Mouse (Mus musculus) heart, postnatal 25 days (tissue): ENCODE results near the gene Tex12. TPM values are rescaled to one million over a fixed set of nuclear protein-coding genes. Genes with fewer than 3 reads are reported as not detected.

Source experiments
- DNase-seq: peaks from one replicate; pipeline ENCODE4 v3.0.0; 2022; ENCODE audit warnings: low spot score
- intact Hi-C: fragments of 180-260 bp; cut with DNase I; formaldehyde crosslinking; loops from one replicate; pipeline ENCODE4 v1.15.1; 2025
- total RNA-seq, 2 experiments: library from RNA; stranded (reverse); gene quantifications; 2 replicates each; pipeline ENCODE4 v1.2.3; 2021

The Tex12 gene
- total RNA-seq: not detected

DNA sequence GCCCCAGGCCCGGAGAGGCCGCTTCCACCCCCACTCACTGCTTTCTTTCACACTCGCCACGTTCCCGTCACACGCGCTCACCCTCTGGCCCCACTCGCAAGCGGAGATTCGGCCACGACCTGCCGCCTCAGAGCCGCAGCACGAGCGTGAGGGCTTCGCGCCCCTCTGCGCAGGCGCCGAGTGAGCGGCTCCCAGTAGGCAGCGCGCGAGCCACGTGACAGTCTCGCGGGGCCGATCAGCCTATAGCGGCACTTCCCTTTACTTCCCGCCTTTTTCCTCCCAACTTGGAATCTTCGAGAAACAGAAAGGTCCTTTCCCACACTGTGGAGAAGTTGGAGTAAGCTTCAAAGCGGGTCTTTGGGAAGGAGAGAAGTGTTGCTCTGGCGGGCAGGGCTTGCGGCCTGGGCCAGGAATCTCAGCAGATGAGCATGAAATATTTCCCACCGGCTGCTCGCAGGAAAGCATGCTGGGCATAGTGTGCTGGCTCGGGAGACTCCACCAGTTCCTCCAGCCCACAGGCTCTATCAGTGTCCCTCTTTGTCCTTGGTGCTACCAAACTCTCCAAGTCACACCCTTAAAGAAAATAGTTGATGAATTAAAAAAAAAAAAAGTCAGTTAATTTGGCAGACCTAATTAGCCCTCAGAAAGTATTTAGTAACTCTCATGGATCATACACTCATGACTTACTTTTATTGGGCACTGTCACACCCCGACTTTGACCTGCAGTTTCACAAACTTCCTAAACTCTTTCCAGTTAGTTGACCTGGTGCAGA lies at the start of gene Tex12:
Gene Tex12 (minus strand): TSS at position 181 of the 773 bp plus-strand sequence.
- DNase-seq: no peak
- intact Hi-C loops: no loop called here

- intact Hi-C loops: no loop called here
- DNase-seq: no peak
Observed at GRCm38 (mm10) chr9:50604338-50604737, 43.2 kb upstream of the Tex12 start.

GRCm38 (mm10) chr9:50603998-50604324 lies 42.8 kb upstream of the Tex12 start:
- DNase-seq: no peak
- intact Hi-C loops: no loop called here

DNA sequence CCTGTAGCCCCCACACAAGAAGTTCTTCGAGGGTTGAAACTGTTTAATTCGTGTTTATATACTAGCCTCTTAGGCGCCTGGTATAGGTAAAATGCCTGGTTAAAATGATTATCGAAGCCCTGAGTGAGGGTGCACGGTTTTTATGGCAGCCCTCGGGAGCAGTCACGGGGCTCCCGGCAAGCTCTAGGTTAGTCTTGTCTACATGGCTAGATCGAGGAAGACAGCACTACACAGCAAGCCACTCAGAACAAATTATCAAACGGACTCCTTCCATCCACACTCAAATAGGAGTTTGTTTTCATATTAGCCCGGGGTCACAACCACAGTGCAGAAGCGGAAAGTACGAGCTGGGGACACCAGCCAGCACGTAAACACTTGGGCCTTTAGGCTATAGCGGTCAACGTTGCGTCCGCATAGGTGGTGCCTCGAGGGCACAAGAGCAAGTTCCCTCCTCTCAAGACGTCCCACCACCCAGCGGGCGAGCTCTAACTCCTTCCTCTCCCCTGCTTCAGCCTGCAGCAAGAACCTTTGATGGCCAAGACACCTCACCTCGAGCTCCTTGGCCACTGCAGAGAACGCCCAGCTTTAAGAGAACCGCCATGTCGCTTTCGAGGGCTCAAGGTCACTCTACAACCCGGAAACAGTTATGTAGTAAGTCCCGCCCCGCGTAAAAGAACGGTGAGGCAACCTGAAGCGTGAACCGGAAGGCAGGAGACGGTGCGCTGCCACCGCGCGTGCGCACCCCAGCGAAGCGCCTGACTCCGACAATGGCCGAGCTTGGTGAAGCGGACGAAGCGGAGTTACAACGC lies 42.3 kb upstream of the Tex12 start, which contains the start of the genes Sdhd and Timm8b:
Gene Sdhd (minus strand): TSS at position 624 of the 809 bp plus-strand sequence.
Gene Timm8b (plus strand): TSS at position 722 of the 809 bp plus-strand sequence.
- intact Hi-C loops: no loop called here

GRCm38 (mm10) chr9:50602055-50602845 lies 41.1 kb upstream of the Tex12 start:
- no peak for DNase-seq
- intact Hi-C loops: no loop called here

More for the DNA sequence above, 42.3 kb upstream of the Tex12 start, which contains the start of the genes Sdhd and Timm8b:
- DNase-seq: peak; percentile 90

DNA sequence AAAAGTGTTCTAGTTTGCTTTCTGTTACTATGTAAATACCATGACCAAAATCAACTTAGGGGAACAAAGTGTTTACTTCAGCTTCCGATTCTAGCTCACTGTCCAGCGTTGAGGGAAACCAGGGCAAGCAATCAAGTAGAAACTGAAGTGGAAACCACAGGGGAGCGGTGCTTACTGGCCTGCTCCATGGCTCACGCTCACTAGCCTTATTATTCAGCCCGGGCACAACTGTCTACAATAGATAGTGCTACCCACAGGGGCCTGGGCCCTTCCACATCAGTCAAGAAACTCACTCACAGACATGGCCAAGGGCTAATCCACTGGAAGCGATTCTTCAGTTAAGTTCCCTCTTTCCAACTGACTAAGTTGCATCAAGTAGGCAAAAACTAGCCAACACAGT lies 40.4 kb upstream of the Tex12 start:
- DNase-seq: no peak

GRCm38 (mm10) chr9:50596973-50597372 lies 35.8 kb upstream of the Tex12 start:
- intact Hi-C loops: loop anchor here (5.0 kb wide), 1 partner anchor 70 kb away; the partner anchor contains the start of gene Pts

More for the DNA sequence above, 40.4 kb upstream of the Tex12 start:
- intact Hi-C loops: no loop called here

GRCm38 (mm10) chr9:50594794-50595417 lies 33.8 kb upstream of the Tex12 start:
- intact Hi-C loops: loop anchor here (5.0 kb wide), 1 partner anchor 68 kb away; the partner anchor contains the start of gene Pts
- no peak for DNase-seq

More at GRCm38 (mm10) chr9:50596973-50597372, 35.8 kb upstream of the Tex12 start:
- no peak for DNase-seq

DNA sequence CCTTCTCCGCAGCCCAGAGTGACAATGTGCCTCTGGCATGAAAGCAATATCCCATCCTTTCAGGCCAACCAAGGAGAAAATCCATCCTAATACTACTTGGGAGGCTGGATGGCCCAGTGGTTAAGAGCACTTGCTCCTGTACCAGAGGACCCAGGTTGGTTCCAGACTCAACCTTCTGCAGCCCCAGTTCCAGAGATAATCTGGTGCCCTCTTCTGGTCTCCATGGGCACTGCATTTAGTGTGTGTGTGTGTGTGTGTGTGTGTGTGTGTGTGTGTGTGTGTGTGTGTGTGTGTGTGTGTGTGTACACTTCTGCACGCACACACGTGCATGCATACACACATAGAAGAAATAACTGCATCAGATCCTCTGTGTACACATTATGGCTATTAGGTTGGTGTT lies 32.4 kb upstream of the Tex12 start:
- intact Hi-C loops: no loop called here
- DNase-seq: no peak

- DNase-seq: no peak
- intact Hi-C loops: no loop called here
Observed at GRCm38 (mm10) chr9:50592955-50593354, 31.8 kb upstream of the Tex12 start.

DNA sequence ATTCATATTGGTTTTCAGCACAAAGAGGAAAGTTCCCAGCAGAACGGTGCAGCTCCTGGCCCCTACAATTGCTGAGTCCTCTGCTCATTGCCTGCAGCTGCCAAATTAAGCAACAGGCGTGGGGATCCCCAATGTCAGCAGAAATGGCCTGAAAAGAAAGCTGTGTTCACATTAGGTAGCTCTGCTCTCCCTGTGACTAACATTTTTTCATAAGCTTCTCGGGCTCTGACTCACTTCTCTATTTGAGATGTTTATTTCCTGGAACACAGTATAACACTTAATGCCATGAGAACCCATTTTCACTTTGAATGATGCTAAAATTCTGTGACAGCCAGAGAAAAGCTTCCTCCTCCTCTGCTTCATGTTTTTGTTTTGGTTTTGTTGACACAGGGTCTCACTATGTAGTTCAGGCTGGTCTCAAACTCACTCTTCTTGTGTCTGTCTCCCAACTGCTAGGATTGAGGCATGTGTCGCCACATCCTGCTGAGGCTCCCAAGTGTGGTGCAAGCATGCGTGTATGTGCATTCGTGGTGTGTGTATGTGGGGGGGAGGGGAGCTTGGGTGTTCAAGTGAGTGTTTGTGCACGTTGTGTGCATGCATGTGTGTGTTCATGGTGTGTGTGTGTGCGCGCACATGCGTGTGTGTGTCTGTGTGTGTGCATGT lies 29.9 kb upstream of the Tex12 start:
- intact Hi-C loops: no loop called here
- no peak for DNase-seq

DNA sequence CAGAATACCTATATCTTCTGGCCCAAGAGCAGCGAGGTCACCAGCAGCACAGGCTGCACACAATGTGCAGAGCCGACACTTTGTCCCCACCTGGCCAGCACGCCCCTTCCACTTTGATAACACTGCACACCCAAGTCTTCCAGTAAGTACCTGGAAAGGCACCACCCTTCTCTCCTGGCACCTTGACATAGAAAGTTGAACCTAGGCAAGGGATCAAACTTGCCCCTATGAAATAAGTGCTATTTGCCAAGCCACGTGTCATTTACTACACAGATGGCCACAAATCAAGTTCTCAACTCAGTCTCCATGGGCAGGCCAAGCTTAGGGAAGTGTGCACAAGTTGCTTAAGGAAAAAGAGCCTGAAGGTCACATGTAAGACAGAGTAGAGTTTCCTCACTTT lies 25.8 kb upstream of the Tex12 start:
- intact Hi-C loops: no loop called here
- no peak for DNase-seq

DNA sequence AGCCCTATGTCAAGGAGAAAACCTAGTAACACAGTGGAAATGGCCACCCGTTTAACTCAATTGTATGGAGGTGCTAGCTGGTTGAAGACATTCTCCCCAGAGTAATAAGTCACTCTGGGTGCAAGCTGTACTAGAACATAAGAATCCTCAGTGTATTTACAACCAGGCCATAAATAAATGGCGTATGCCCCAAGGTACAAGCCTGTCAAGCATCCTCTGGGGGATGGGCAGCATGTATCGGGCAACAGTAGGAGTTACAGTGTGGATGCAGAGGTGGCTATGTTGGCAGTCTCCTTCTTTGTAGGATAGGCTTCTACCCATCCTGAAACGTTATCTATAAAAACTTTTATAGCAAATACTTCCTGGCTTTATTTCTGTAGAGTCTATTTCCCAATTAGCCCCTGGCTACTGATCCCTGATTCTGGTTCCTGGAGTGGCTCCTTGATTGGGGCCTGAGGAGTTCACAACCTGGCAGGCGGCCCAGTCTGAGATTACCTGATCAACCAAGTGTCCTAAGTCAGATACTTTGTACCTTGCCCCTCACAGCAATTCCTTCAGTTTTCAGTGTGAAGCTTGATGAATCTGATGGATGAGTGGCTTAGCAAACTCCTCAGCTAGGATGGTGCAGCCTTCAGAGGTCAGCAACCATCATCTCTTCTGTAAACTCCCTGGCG lies 24.2 kb upstream of the Tex12 start:
- intact Hi-C loops: no loop called here
- no peak for DNase-seq

GRCm38 (mm10) chr9:50580370-50580769 lies 19.2 kb upstream of the Tex12 start:
- intact Hi-C loops: no loop called here

GRCm38 (mm10) chr9:50569599-50570525 lies 8.7 kb upstream of the Tex12 start:
- no peak for DNase-seq
- intact Hi-C loops: no loop called here

More at GRCm38 (mm10) chr9:50580370-50580769, 19.2 kb upstream of the Tex12 start:
- no peak for DNase-seq

GRCm38 (mm10) chr9:50567881-50568280 lies 6.8 kb upstream of the Tex12 start:
- DNase-seq: no peak
- intact Hi-C loops: no loop called here

- no peak for DNase-seq
- intact Hi-C loops: no loop called here
Observed at GRCm38 (mm10) chr9:50567372-50567771, 6.2 kb upstream of the Tex12 start.
